Mouse (Mus musculus): Measurements from ENCODE around the gene Stk35. TPM values are rescaled to one million over a fixed set of nuclear protein-coding genes. Genes with fewer than 3 reads are reported as not detected.

Gene Stk35
- polyA plus RNA-seq, 1 experiment from 2014 or later: 16.5 TPM

- no peaks in the 10 kb centered on the region for H3K9me3 ChIP-seq
- WGBS: 69% methylated on average over 1 of the region's 1 CpGs
Observed at GRCm38 (mm10) chr2:129881886-129882285, 81.6 kb downstream of the Stk35 start.

More at GRCm38 (mm10) chr2:129881886-129882285, 81.6 kb downstream of the Stk35 start:
- Histone ChIP-seq H3K36me3 (no peaks in the 10 kb centered on the region), H3K27me3 (ENCODE audit: insufficient read depth, poor library complexity, severe bottlenecking) (no peaks in the 10 kb centered on the region), H3K4me3 (no peak overlapping the region), H3K27ac (no peak overlapping the region), H3K4me1 (peaks cover 12% of the 10 kb centered on the region)
- no peak for DNase-seq (ENCODE audit: low spot score)

Other genes with a start within 250 kb of the Stk35 start
- gene Sirpa, start 207.7 kb upstream of the Stk35 start, polyA plus RNA-seq (2016; fragmentation: Nextera tagmentation; extraction: Ambion mirVana): 11.0 and 12.8 TPM in 2 replicates
- gene Pdyn, start 100.7 kb upstream of the Stk35 start, polyA plus RNA-seq (2016; fragmentation: Nextera tagmentation; extraction: Ambion mirVana): 0.10 and 0.18 TPM in 2 replicates
- gene Tgm3, start 211.8 kb downstream of the Stk35 start, polyA plus RNA-seq (2016; fragmentation: Nextera tagmentation; extraction: Ambion mirVana): not detected in 2 replicates